Mouse (Mus musculus) ES-Bruce4 (cell line): Measurements from ENCODE around the gene Otud7a.

ENCODE experiments used
- CTCF ChIP-seq: IDR thresholded peaks from one replicate; pipeline ENCODE4 v1.8.1; 2011; ENCODE audit warnings: low read depth, low read length
- POLR2A ChIP-seq: IDR thresholded peaks from one replicate; pipeline ENCODE4 v1.8.1; 2011; ENCODE audit warnings: low read length; ENCODE audit not compliant: insufficient read depth

- TF ChIP-seq POLR2A (no peak), CTCF (no peak)
Observed at GRCm38 (mm10) chr7:63676631-63677030, 232.1 kb downstream of the Otud7a start.
